In the genomic region with DNA sequence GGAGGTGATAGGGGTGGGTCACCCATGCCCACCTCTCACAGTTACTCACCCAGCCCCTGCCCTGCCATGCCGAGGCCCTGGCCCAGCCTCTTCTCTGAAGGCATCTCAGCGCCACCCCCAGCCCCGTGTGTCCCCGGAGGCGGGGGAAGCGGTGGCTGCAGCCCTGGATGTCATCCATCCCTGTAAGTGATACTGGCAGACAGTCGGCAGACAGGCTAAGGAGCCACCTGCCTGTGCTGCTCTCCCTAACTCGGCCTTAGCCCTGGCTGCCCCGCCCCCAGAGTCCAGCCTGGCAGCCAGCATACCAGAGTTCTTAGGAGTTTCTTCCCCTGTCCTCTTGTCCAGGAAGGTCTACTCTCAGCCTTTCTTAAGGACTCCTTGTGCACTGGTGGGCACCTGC, we compare ENCODE assay signal across 15 mouse cellular contexts. TPM values are rescaled to one million over a fixed set of nuclear protein-coding genes. Genes with fewer than 3 reads are reported as not detected.
DNase-seq lines count a peak whose midpoint lies in the region; ATAC-seq and TF ChIP-seq lines count a peak whose summit lies in the region.
"Had no signal": no experiment of that assay in that cellular context is flagged by ENCODE, and none has a peak within 500 bp of the region (broad histone marks: within the 10 kb centered on the region; RNA-seq: fewer than 3 reads in every experiment).

No protein-coding gene starts in this region.

- no peaks in the 10 kb centered on the region for H3K27me3 ChIP-seq in embryonic facial prominence, embryonic 10.5 days (replicated peaks; ENCODE audit: low read depth, poor library complexity, severe bottlenecking)
- H3K27me3 ChIP-seq in liver, embryonic 11.5 days (replicated peaks; ENCODE audit: control insufficient read depth, insufficient read depth, low read length), result peaks cover 7% of the 10 kb centered on the region; the same call in 1 of the 2 replicates
- H3K27me3 ChIP-seq: neural tube, embryonic 12.5 days had no signal

- peak overlapping the region; percentile 47 for H3K27ac ChIP-seq in left cerebral cortex, adult 2 months
- H3K27ac ChIP-seq in embryonic facial prominence, embryonic 10.5 days (replicated peaks), result no peak overlapping the region
- H3K27ac ChIP-seq in liver, embryonic 11.5 days (ENCODE audit: low read depth, low read length), result no peak overlapping the region
- H3K27ac ChIP-seq: heart, adult 2 months; hindbrain, embryonic 14.5 days; macrophage; neural tube, embryonic 12.5 days had no signal

- intact Hi-C loops in left cerebral cortex, adult 2 months (cut with DNase I), result no loop called here
- intact Hi-C loops in left cerebral cortex, postnatal 36 days (cut with DNase I), result no loop called here

- H3K9ac ChIP-seq in liver, embryonic 11.5 days (ENCODE audit: low read depth, low read length), result no peak overlapping the region
- H3K9ac ChIP-seq: hindbrain, embryonic 14.5 days; neural tube, embryonic 12.5 days had no signal

- peak; percentile 74 for DNase-seq in gastrocnemius, adult 18-20 months (ENCODE audit: low spot score)
- no peak for DNase-seq in gastrocnemius, postnatal 4 days (ENCODE audit: low spot score in 2 of 2)
- no peak for DNase-seq in left cerebral cortex, adult 2 months (ENCODE audit: extremely low spot score in 1 of 2, low spot score in 2 of 2)
- DNase-seq in left cerebral cortex, postnatal 36 days (ENCODE audit: low spot score in 2 of 2), result no peak
- peak; percentile 45 for DNase-seq in embryonic facial prominence, embryonic 10.5 days (ENCODE audit: low spot score)
- DNase-seq in gastrocnemius, postnatal 10 days, result peak; percentile 53
- no peak for DNase-seq in liver, embryonic 11.5 days (ENCODE audit: low spot score)
- DNase-seq in testis, postnatal 14 days (ENCODE audit: low spot score), result no peak
- DNase-seq: heart, adult 2 months; liver; lung, adult 2 months; right cerebral cortex, postnatal 4 days had no signal

- ATAC-seq in liver, embryonic 11.5 days (replicated peaks; ENCODE audit: low FRiP score), result no peak

- H3K9me3 ChIP-seq in embryonic facial prominence, embryonic 10.5 days, result no peaks in the 10 kb centered on the region
- H3K9me3 ChIP-seq in liver, embryonic 11.5 days (ENCODE audit: control insufficient read depth, low read length), result no peaks in the 10 kb centered on the region
- H3K9me3 ChIP-seq: neural tube, embryonic 12.5 days had no signal

- no peak for TF ChIP-seq CTCF in left cerebral cortex, adult 2 months (IDR thresholded peaks at IDR 0.05)

- no peak overlapping the region for H3K4me2 ChIP-seq in liver, embryonic 11.5 days
- H3K4me2 ChIP-seq: hindbrain, embryonic 14.5 days; neural tube, embryonic 12.5 days had no signal

- WGBS in embryonic facial prominence, embryonic 10.5 days, result 17% methylated on average over 9 of the region's 9 CpGs
- WGBS in liver, embryonic 11.5 days, result 37% methylated on average over 9 of the region's 9 CpGs

- H3K36me3 ChIP-seq in embryonic facial prominence, embryonic 10.5 days (replicated peaks), result peaks cover 9% of the 10 kb centered on the region
- no peaks in the 10 kb centered on the region for H3K36me3 ChIP-seq in liver, embryonic 11.5 days (ENCODE audit: control insufficient read depth, insufficient read depth, low read length)

- no peak overlapping the region for H3K4me3 ChIP-seq in left cerebral cortex, adult 2 months
- no peak overlapping the region for H3K4me3 ChIP-seq in embryonic facial prominence, embryonic 10.5 days
- no peak overlapping the region for H3K4me3 ChIP-seq in liver, embryonic 11.5 days (ENCODE audit: low read depth, low read length)
- H3K4me3 ChIP-seq: heart, adult 2 months; neural tube, embryonic 12.5 days had no signal

- H3K4me1 ChIP-seq in embryonic facial prominence, embryonic 10.5 days, result peaks cover 58% of the 10 kb centered on the region
- H3K4me1 ChIP-seq in liver, embryonic 11.5 days (replicated peaks; ENCODE audit: control insufficient read depth, insufficient read depth, low read length), result 0 out of 2 replicates have a peak, but pooled peaks cover 2% of the 10 kb centered on the region
- H3K4me1 ChIP-seq: neural tube, embryonic 12.5 days had no signal

RNA-seq across cellular contexts. Expression of gene Ykt6, which starts 20.6 kb away (rescaled TPM):
- 10 to 100 TPM; 37.0 to 44.9 TPM for total RNA-seq in gastrocnemius, adult 18-20 months (2021)
- total RNA-seq in gastrocnemius, postnatal 4 days (2021), result 10 to 100 TPM; 61.5 to 66.0 TPM
- 10 to 100 TPM; 75.8 to 79.8 TPM for total RNA-seq in left cerebral cortex, adult 2 months (2021)
- 10 to 100 TPM; 82.8 to 91.0 TPM for total RNA-seq in left cerebral cortex, postnatal 36 days (2021)
- polyA plus RNA-seq in embryonic facial prominence, embryonic 10.5 days (2016; fragmentation: Nextera tagmentation; extraction: Ambion mirVana), result 56.0 and 56.8 TPM in 2 replicates
- total RNA-seq in gastrocnemius, postnatal 10 days (2021), result 10 to 100 TPM; 46.7 to 50.4 TPM
- 18.4 TPM in 2 replicates for polyA plus RNA-seq in liver, embryonic 11.5 days (2014; fragmentation: Nextera tagmentation; extraction: Ambion mirVana)

RNA-seq across cellular contexts. Expression of gene Gck, which starts 26.2 kb away (rescaled TPM):
- 1 to 10 TPM; 2.0 to 3.3 TPM for total RNA-seq in gastrocnemius, adult 18-20 months (2021)
- not detected for total RNA-seq in gastrocnemius, postnatal 4 days (2021)
- 1 to 10 TPM; 1.7 to 2.4 TPM for total RNA-seq in left cerebral cortex, adult 2 months (2021)
- 1 to 10 TPM; 1.6 to 2.2 TPM for total RNA-seq in left cerebral cortex, postnatal 36 days (2021)
- polyA plus RNA-seq in embryonic facial prominence, embryonic 10.5 days (2016; fragmentation: Nextera tagmentation; extraction: Ambion mirVana), result 1.9 and 2.8 TPM in 2 replicates
- total RNA-seq in gastrocnemius, postnatal 10 days (2021), result not detected
- 0.35 and 0.45 TPM in 2 replicates for polyA plus RNA-seq in liver, embryonic 11.5 days (2014; fragmentation: Nextera tagmentation; extraction: Ambion mirVana)
- polyA plus RNA-seq: macrophage had no signal

Comparison
In these comparisons a context has a peak if more than half of its experiments do, and no peak if none do; other contexts are left out.
1. DNase-seq: peak in gastrocnemius, adult 18-20 months (single experiment), embryonic facial prominence, embryonic 10.5 days (single experiment) and gastrocnemius, postnatal 10 days (single experiment); none in gastrocnemius, postnatal 4 days (0 of 2), left cerebral cortex, adult 2 months (0 of 2), left cerebral cortex, postnatal 36 days (0 of 2), liver, embryonic 11.5 days (single experiment) and testis, postnatal 14 days (single experiment).